In the genomic region with DNA sequence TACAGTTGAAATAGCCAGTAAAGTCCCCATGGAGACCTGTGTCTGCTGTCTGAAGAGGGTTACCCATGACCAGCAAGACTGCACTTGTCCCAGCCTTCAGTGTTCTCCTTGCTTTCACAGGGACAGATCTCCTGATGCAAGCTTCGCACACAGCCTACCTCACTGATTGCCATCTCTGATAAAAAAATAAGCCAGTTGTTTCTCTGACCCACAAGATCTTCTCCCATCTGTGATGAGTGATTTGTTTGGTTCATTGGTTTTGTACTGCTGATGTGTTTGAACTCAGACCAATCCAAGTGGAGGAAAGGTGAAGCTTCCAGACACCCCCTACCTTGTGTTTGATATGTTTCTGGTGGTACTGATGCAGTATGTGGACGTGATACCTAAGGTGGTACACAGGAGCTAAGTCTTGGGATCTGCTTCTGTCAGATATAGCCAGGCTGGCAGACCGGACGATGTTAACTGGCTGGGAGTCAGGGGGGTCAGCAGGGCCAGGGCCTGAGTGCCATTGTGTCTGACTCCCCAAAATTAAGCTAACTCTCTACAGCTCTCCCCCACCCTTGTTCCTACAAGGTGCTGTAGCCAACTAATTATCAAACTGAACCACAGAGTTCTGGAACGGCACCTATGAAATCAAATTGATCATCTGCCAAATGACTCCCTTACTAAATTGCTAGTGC, we compare ENCODE assay signal across 10 mouse cellular contexts.
DNase-seq lines count a peak whose midpoint lies in the region; ATAC-seq and TF ChIP-seq lines count a peak whose summit lies in the region.
"Had no signal": no experiment of that assay in that cellular context is flagged by ENCODE, and none has a peak within 500 bp of the region (broad histone marks: within the 10 kb centered on the region; RNA-seq: fewer than 3 reads in every experiment).

No protein-coding gene starts in this region.

- H3K27ac ChIP-seq in heart, embryonic 13.5 days (replicated peaks), result peak overlapping the region; percentile 78
- peak overlapping the region; percentile 69 for H3K27ac ChIP-seq in midbrain, embryonic 12.5 days (replicated peaks)
- H3K27ac ChIP-seq in midbrain, postnatal 0 days (ENCODE audit: low read depth, low read length), result no peak overlapping the region
- H3K27ac ChIP-seq in hindbrain, embryonic 15.5 days (replicated peaks), result no peak overlapping the region
- H3K27ac ChIP-seq in stomach, embryonic 15.5 days, result 0 out of 2 replicates have a peak overlapping the region, but pooled peaks have one; percentile 3
- H3K27ac ChIP-seq: kidney, postnatal 0 days; macrophage had no signal

- no peaks in the 10 kb centered on the region for H3K36me3 ChIP-seq in heart, embryonic 13.5 days
- H3K36me3 ChIP-seq in midbrain, embryonic 12.5 days, result no peaks in the 10 kb centered on the region
- H3K36me3 ChIP-seq in midbrain, postnatal 0 days (ENCODE audit: insufficient read depth, low read length), result no peaks in the 10 kb centered on the region
- H3K36me3 ChIP-seq in hindbrain, embryonic 15.5 days, result no peaks in the 10 kb centered on the region
- no peaks in the 10 kb centered on the region for H3K36me3 ChIP-seq in stomach, embryonic 15.5 days

- no peaks in the 10 kb centered on the region for H3K27me3 ChIP-seq in heart, embryonic 13.5 days (replicated peaks)
- H3K27me3 ChIP-seq in midbrain, embryonic 12.5 days, result no peaks in the 10 kb centered on the region
- H3K27me3 ChIP-seq in midbrain, postnatal 0 days (ENCODE audit: insufficient read depth, low read length), result no peaks in the 10 kb centered on the region
- no peaks in the 10 kb centered on the region for H3K27me3 ChIP-seq in hindbrain, embryonic 15.5 days
- no peaks in the 10 kb centered on the region for H3K27me3 ChIP-seq in stomach, embryonic 15.5 days (replicated peaks)

- H3K4me2 ChIP-seq in heart, embryonic 13.5 days, result peak overlapping the region; percentile 32
- H3K4me2 ChIP-seq in midbrain, embryonic 12.5 days (replicated peaks), result no peak overlapping the region
- H3K4me2 ChIP-seq in midbrain, postnatal 0 days (ENCODE audit: low read depth, low read length, poor library complexity, severe bottlenecking), result no peak overlapping the region
- H3K4me2 ChIP-seq in hindbrain, embryonic 15.5 days, result no peak overlapping the region
- H3K4me2 ChIP-seq in stomach, embryonic 15.5 days, result no peak overlapping the region

- TF ChIP-seq CTCF in midbrain, postnatal 0 days (IDR thresholded peaks at IDR 0.05), result no peak

- no peak overlapping the region for H3K4me3 ChIP-seq in heart, embryonic 13.5 days
- no peak overlapping the region for H3K4me3 ChIP-seq in midbrain, embryonic 12.5 days
- H3K4me3 ChIP-seq in midbrain, postnatal 0 days (ENCODE audit: low read depth, low read length), result no peak overlapping the region
- no peak overlapping the region for H3K4me3 ChIP-seq in hindbrain, embryonic 15.5 days
- no peak overlapping the region for H3K4me3 ChIP-seq in stomach, embryonic 15.5 days (replicated peaks)

- H3K9ac ChIP-seq in heart, embryonic 13.5 days, result 0 out of 2 replicates have a peak overlapping the region, but pooled peaks have one; percentile 35
- H3K9ac ChIP-seq in midbrain, embryonic 12.5 days (replicated peaks), result no peak overlapping the region
- no peak overlapping the region for H3K9ac ChIP-seq in midbrain, postnatal 0 days (replicated peaks; ENCODE audit: low read length, poor library complexity, severe bottlenecking)
- no peak overlapping the region for H3K9ac ChIP-seq in hindbrain, embryonic 15.5 days
- no peak overlapping the region for H3K9ac ChIP-seq in stomach, embryonic 15.5 days

- peaks cover 19% of the 10 kb centered on the region for H3K4me1 ChIP-seq in heart, embryonic 13.5 days
- peaks cover 24% of the 10 kb centered on the region for H3K4me1 ChIP-seq in midbrain, embryonic 12.5 days
- H3K4me1 ChIP-seq in midbrain, postnatal 0 days (ENCODE audit: insufficient read depth, low read length), result no peaks in the 10 kb centered on the region
- H3K4me1 ChIP-seq in hindbrain, embryonic 15.5 days (replicated peaks), result peaks cover 17% of the 10 kb centered on the region
- 0 out of 2 replicates have a peak, but pooled peaks cover 4% of the 10 kb centered on the region for H3K4me1 ChIP-seq in stomach, embryonic 15.5 days

- H3K9me3 ChIP-seq in heart, embryonic 13.5 days, result no peaks in the 10 kb centered on the region
- H3K9me3 ChIP-seq in midbrain, embryonic 12.5 days, result no peaks in the 10 kb centered on the region
- no peaks in the 10 kb centered on the region for H3K9me3 ChIP-seq in midbrain, postnatal 0 days (ENCODE audit: low read length)
- H3K9me3 ChIP-seq in hindbrain, embryonic 15.5 days, result no peaks in the 10 kb centered on the region
- no peaks in the 10 kb centered on the region for H3K9me3 ChIP-seq in stomach, embryonic 15.5 days

- peak; percentile 31; the same call in 1 of the 2 replicates for ATAC-seq in heart, embryonic 13.5 days (ENCODE audit: extremely low read depth, insufficient number of reproducible peaks, low FRiP score, low TSS enrichment)
- ATAC-seq in midbrain, embryonic 12.5 days (ENCODE audit: low FRiP score, low read depth), result peak; percentile 34
- ATAC-seq in midbrain, postnatal 0 days (ENCODE audit: low FRiP score), result no peak
- peak; percentile 51 for ATAC-seq in hindbrain, embryonic 15.5 days (ENCODE audit: low FRiP score, low read depth)
- peak; percentile 31; the same call in 1 of the 2 replicates for ATAC-seq in stomach, embryonic 15.5 days (ENCODE audit: insufficient read depth, low FRiP score, low read depth)

- WGBS in heart, embryonic 13.5 days, result 47% methylated on average over 5 of the region's 5 CpGs
- 73% methylated on average over 5 of the region's 5 CpGs for WGBS in midbrain, embryonic 12.5 days
- 82% methylated on average over 5 of the region's 5 CpGs for WGBS in midbrain, postnatal 0 days
- WGBS in hindbrain, embryonic 15.5 days, result 73% methylated on average over 5 of the region's 5 CpGs
- WGBS in stomach, embryonic 15.5 days, result 69% methylated on average over 5 of the region's 5 CpGs

- no peak for DNase-seq in heart, adult 11 months
- DNase-seq in midbrain, postnatal 0 days (ENCODE audit: low spot score), result no peak
- DNase-seq in adipocyte (ENCODE audit: low spot score), result no peak
- DNase-seq in embryo, embryonic 10 days (ENCODE audit: low spot score), result no peak

Comparison
In these comparisons a context has a peak if more than half of its experiments do, and no peak if none do; other contexts are left out.
1. H3K27ac ChIP-seq: peak in heart, embryonic 13.5 days (single experiment), midbrain, embryonic 12.5 days (single experiment) and stomach, embryonic 15.5 days (single experiment); none in midbrain, postnatal 0 days (single experiment) and hindbrain, embryonic 15.5 days (single experiment).